Mouse (Mus musculus) MEL (cell line): Measurements from ENCODE around the gene Chchd5.

ENCODE experiments used
- CTCF ChIP-seq, 3 experiments: IDR thresholded peaks in 2 of 3; conservative IDR thresholded peaks in 1 of 3; 2 replicates each; pipeline ENCODE4 v1.5.1; 2011 to 2012; ENCODE audit warnings: low read length in 3 of 3, low read depth in 2 of 3, mild to moderate bottlenecking in 2 of 3, improper control_type of control experiment in 1 of 3, inconsistent platforms in 1 of 3, mixed read lengths in 1 of 3, moderate library complexity in 1 of 3; ENCODE audit not compliant: control insufficient read depth in 1 of 3, insufficient read depth in 1 of 3, poor library complexity in 1 of 3, severe bottlenecking in 1 of 3
- MEF2A ChIP-seq: IDR thresholded peaks from 2 replicates; pipeline ENCODE4 v1.6.1; 2014; ENCODE audit warnings: low read depth, mild to moderate bottlenecking, inconsistent platforms, low read length, improper control_type of control experiment; ENCODE audit not compliant: poor library complexity, insufficient replicate concordance, severe bottlenecking; ENCODE audit errors: extremely low read depth
- MXI1 ChIP-seq: IDR thresholded peaks from 2 replicates; pipeline ENCODE4 v1.6.1; 2011; ENCODE audit warnings: mild to moderate bottlenecking, low read depth, low read length, improper control_type of control experiment
- POLR2A ChIP-seq, 2 experiments: IDR thresholded peaks; 2 replicates each; pipeline ENCODE4 v1.6.1; 2011 to 2012; ENCODE audit warnings: low read length in 2 of 2, mild to moderate bottlenecking in 2 of 2, control low read depth in 1 of 2, improper control_type of control experiment in 1 of 2, low read depth in 1 of 2, moderate library complexity in 1 of 2; ENCODE audit not compliant: control insufficient read depth in 1 of 2, insufficient read depth in 1 of 2, poor library complexity in 1 of 2
- SIN3A ChIP-seq: IDR thresholded peaks from 2 replicates; pipeline ENCODE4 v1.6.1; 2012; ENCODE audit warnings: low read length, improper control_type of control experiment, inconsistent platforms
- TAL1 ChIP-seq: IDR thresholded peaks from 2 replicates; pipeline ENCODE4 v1.6.1; 2012; ENCODE audit warnings: mild to moderate bottlenecking, inconsistent platforms, low read length, moderate library complexity, mixed read lengths
- TBP ChIP-seq: IDR thresholded peaks from 2 replicates; pipeline ENCODE4 v1.8.0; 2011; ENCODE audit warnings: low read depth, low read length, improper control_type of control experiment
- USF2 ChIP-seq, 2 experiments: IDR thresholded peaks; 2 replicates each; pipeline ENCODE4 v1.6.1; 2011 to 2012; ENCODE audit warnings: improper control_type of control experiment in 2 of 2, low read length in 2 of 2, borderline replicate concordance in 1 of 2, inconsistent platforms in 1 of 2, low read depth in 1 of 2, mild to moderate bottlenecking in 1 of 2; ENCODE audit not compliant: insufficient read depth in 1 of 2

GRCm38 (mm10) chr2:129178182-129178908 lies 48.8 kb downstream of the Chchd5 start:
- no peak for TF ChIP-seq POLR2A (IDR thresholded peaks at IDR 0.05; ENCODE audit: control insufficient read depth in 1 of 2, insufficient read depth in 1 of 2, low read depth in 1 of 2, low read length in 2 of 2, poor library complexity in 1 of 2)
- no peak for TF ChIP-seq TAL1
- no peak for TF ChIP-seq CTCF (IDR thresholded peaks at IDR 0.05 in 2 of 3, conservative IDR thresholded peaks at IDR 0.05 in 1 of 3; ENCODE audit: control insufficient read depth in 1 of 3, insufficient read depth in 1 of 3, low read depth in 2 of 3, low read length in 3 of 3, poor library complexity in 1 of 3, severe bottlenecking in 1 of 3)
- no peak for TF ChIP-seq SIN3A
- no peak for TF ChIP-seq TBP
- TF ChIP-seq MEF2A, result no peak
- no peak for TF ChIP-seq MXI1
- no peak for TF ChIP-seq USF2 (IDR thresholded peaks at IDR 0.05; ENCODE audit: borderline replicate concordance in 1 of 2, insufficient read depth in 1 of 2, low read depth in 1 of 2, low read length in 2 of 2)
